8 mouse cellular contexts compared by ENCODE assay signal in genomic region chr5:29824796-29825195, GRCm38 (mm10).
DNase-seq lines count a peak whose midpoint lies in the region; ATAC-seq lines count a peak whose summit lies in the region.

No protein-coding gene starts in this region.

- no peak overlapping the region for H3K9ac ChIP-seq in hindbrain, embryonic 14.5 days
- H3K9ac ChIP-seq in hindbrain, embryonic 12.5 days = no peak overlapping the region
- no peak overlapping the region for H3K9ac ChIP-seq in forebrain, embryonic 15.5 days (replicated peaks)

- peak; percentile 72 for DNase-seq in hindbrain, embryonic 14.5 days (ENCODE audit: low spot score)
- peak; percentile 26 for DNase-seq in urinary bladder, postnatal 25 days (ENCODE audit: low spot score)
- DNase-seq in urinary bladder, postnatal 10 days (ENCODE audit: low spot score) = no peak
- peak; percentile 22 for DNase-seq in embryo, embryonic 11.5 days (ENCODE audit: low read depth, low spot score)
- DNase-seq in kidney, postnatal 14 days = peak; percentile 60
- DNase-seq in retina, postnatal 1 day = peak; percentile 38

- no peaks in the 10 kb centered on the region for H3K4me1 ChIP-seq in hindbrain, embryonic 14.5 days (replicated peaks; ENCODE audit: control insufficient read depth, insufficient read depth, low read length)
- H3K4me1 ChIP-seq in hindbrain, embryonic 12.5 days = no peaks in the 10 kb centered on the region
- no peaks in the 10 kb centered on the region for H3K4me1 ChIP-seq in forebrain, embryonic 15.5 days

- H3K27me3 ChIP-seq in hindbrain, embryonic 14.5 days (ENCODE audit: control insufficient read depth, insufficient read depth, low read length) = no peaks in the 10 kb centered on the region
- no peaks in the 10 kb centered on the region for H3K27me3 ChIP-seq in hindbrain, embryonic 12.5 days
- no peaks in the 10 kb centered on the region for H3K27me3 ChIP-seq in forebrain, embryonic 15.5 days

- no peak overlapping the region for H3K4me2 ChIP-seq in hindbrain, embryonic 14.5 days (replicated peaks)
- H3K4me2 ChIP-seq in hindbrain, embryonic 12.5 days (replicated peaks) = no peak overlapping the region
- no peak overlapping the region for H3K4me2 ChIP-seq in forebrain, embryonic 15.5 days (replicated peaks)

- H3K27ac ChIP-seq in hindbrain, embryonic 14.5 days = no peak overlapping the region
- no peak overlapping the region for H3K27ac ChIP-seq in hindbrain, embryonic 12.5 days
- H3K27ac ChIP-seq in forebrain, embryonic 15.5 days (replicated peaks) = no peak overlapping the region

- H3K36me3 ChIP-seq in hindbrain, embryonic 14.5 days (replicated peaks; ENCODE audit: control insufficient read depth, insufficient read depth) = no peaks in the 10 kb centered on the region
- no peaks in the 10 kb centered on the region for H3K36me3 ChIP-seq in hindbrain, embryonic 12.5 days
- H3K36me3 ChIP-seq in forebrain, embryonic 15.5 days = no peaks in the 10 kb centered on the region

- H3K9me3 ChIP-seq in hindbrain, embryonic 14.5 days (ENCODE audit: control insufficient read depth, low read length) = no peaks in the 10 kb centered on the region
- no peaks in the 10 kb centered on the region for H3K9me3 ChIP-seq in hindbrain, embryonic 12.5 days (replicated peaks)
- no peaks in the 10 kb centered on the region for H3K9me3 ChIP-seq in forebrain, embryonic 15.5 days

- 41% methylated on average over 3 of the region's 3 CpGs for WGBS in hindbrain, embryonic 14.5 days
- WGBS in hindbrain, embryonic 12.5 days = 47% methylated on average over 3 of the region's 3 CpGs
- 41% methylated on average over 3 of the region's 3 CpGs for WGBS in forebrain, embryonic 15.5 days

- H3K4me3 ChIP-seq in hindbrain, embryonic 14.5 days (replicated peaks; ENCODE audit: low read length) = no peak overlapping the region
- H3K4me3 ChIP-seq in hindbrain, embryonic 12.5 days = no peak overlapping the region
- H3K4me3 ChIP-seq in forebrain, embryonic 15.5 days = no peak overlapping the region

- no peak for ATAC-seq in hindbrain, embryonic 14.5 days (ENCODE audit: low FRiP score)
- no peak for ATAC-seq in hindbrain, embryonic 12.5 days (ENCODE audit: low FRiP score)
- no peak for ATAC-seq in forebrain, embryonic 15.5 days (replicated peaks)
